In genomic region chr6:128837454-128838341, GRCm38 (mm10) we compare ENCODE assay signal across 8 mouse cellular contexts. TPM values are rescaled to one million over a fixed set of nuclear protein-coding genes. Genes with fewer than 3 reads are reported as not detected.
DNase-seq lines count a peak whose midpoint lies in the region; ATAC-seq and TF ChIP-seq lines count a peak whose summit lies in the region.

No protein-coding gene starts in this region.

- H3K4me2 ChIP-seq in lung, postnatal 0 days (replicated peaks; ENCODE audit: low read depth, low read length): peak overlapping the region; percentile 74
- H3K4me2 ChIP-seq in forebrain, embryonic 12.5 days: peak overlapping the region; percentile 63
- peak overlapping the region; percentile 58 for H3K4me2 ChIP-seq in neural tube, embryonic 13.5 days

- TF ChIP-seq POLR2A in brain, embryonic 14.5 days (IDR thresholded peaks at IDR 0.05; ENCODE audit: borderline replicate concordance, extremely low read depth, insufficient read depth, insufficient read length, poor library complexity, severe bottlenecking): no peak

- no peaks in the 10 kb centered on the region for H3K9me3 ChIP-seq in lung, postnatal 0 days (ENCODE audit: low read length)
- H3K9me3 ChIP-seq in forebrain, embryonic 12.5 days: no peaks in the 10 kb centered on the region
- H3K9me3 ChIP-seq in neural tube, embryonic 13.5 days: no peaks in the 10 kb centered on the region

- WGBS in lung, postnatal 0 days: 4% methylated on average over 14 of the region's 14 CpGs
- 2% methylated on average over 14 of the region's 14 CpGs for WGBS in forebrain, embryonic 12.5 days
- 1% methylated on average over 14 of the region's 14 CpGs for WGBS in neural tube, embryonic 13.5 days

- peaks cover 7% of the 10 kb centered on the region; the same call in 1 of the 2 replicates for H3K4me1 ChIP-seq in lung, postnatal 0 days (ENCODE audit: insufficient read depth, low read depth, low read length)
- peaks cover 18% of the 10 kb centered on the region for H3K4me1 ChIP-seq in forebrain, embryonic 12.5 days
- peaks cover 16% of the 10 kb centered on the region for H3K4me1 ChIP-seq in neural tube, embryonic 13.5 days (replicated peaks)

- no peak for TF ChIP-seq EP300 in lung, postnatal 0 days (IDR thresholded peaks at IDR 0.05)

- no peak for DNase-seq in lung, postnatal 0 days (ENCODE audit: low spot score)
- DNase-seq in lung, postnatal 36 days: no peak
- peak; percentile 74 for DNase-seq in brain, embryonic 14.5 days (ENCODE audit: low read depth)
- peak; percentile 26 to 55 for DNase-seq in kidney, postnatal 4 days
- DNase-seq in urinary bladder, postnatal 10 days (ENCODE audit: low spot score): no peak
- DNase-seq in urinary bladder, adult 18-20 months (ENCODE audit: low spot score in 2 of 2): no peak

- H3K9ac ChIP-seq in lung, postnatal 0 days (replicated peaks; ENCODE audit: low read depth): peak overlapping the region; percentile 95; the same call in 1 of the 2 replicates
- peak overlapping the region; percentile 48 for H3K9ac ChIP-seq in forebrain, embryonic 12.5 days
- peak overlapping the region; percentile 70 for H3K9ac ChIP-seq in neural tube, embryonic 13.5 days

- H3K27ac ChIP-seq in lung, postnatal 0 days (ENCODE audit: low read length): peak overlapping the region; percentile 99
- H3K27ac ChIP-seq in forebrain, embryonic 12.5 days: peak overlapping the region; percentile 83
- peak overlapping the region; percentile 84 for H3K27ac ChIP-seq in neural tube, embryonic 13.5 days (replicated peaks)

- ATAC-seq in lung, postnatal 0 days: no peak
- ATAC-seq in forebrain, embryonic 12.5 days (ENCODE audit: low FRiP score): peak; percentile 37
- ATAC-seq in neural tube, embryonic 13.5 days (ENCODE audit: low read depth): peak; percentile 48

- no peaks in the 10 kb centered on the region for H3K27me3 ChIP-seq in lung, postnatal 0 days (replicated peaks; ENCODE audit: insufficient read depth, low read length)
- no peaks in the 10 kb centered on the region for H3K27me3 ChIP-seq in forebrain, embryonic 12.5 days
- H3K27me3 ChIP-seq in neural tube, embryonic 13.5 days: no peaks in the 10 kb centered on the region

- H3K36me3 ChIP-seq in lung, postnatal 0 days (ENCODE audit: insufficient read depth, low read length): no peaks in the 10 kb centered on the region
- no peaks in the 10 kb centered on the region for H3K36me3 ChIP-seq in forebrain, embryonic 12.5 days (replicated peaks)
- H3K36me3 ChIP-seq in neural tube, embryonic 13.5 days: no peaks in the 10 kb centered on the region

- no peak for TF ChIP-seq CTCF in lung, postnatal 0 days (IDR thresholded peaks at IDR 0.05)
- no peak for TF ChIP-seq CTCF in brain, embryonic 14.5 days (IDR thresholded peaks at IDR 0.05; ENCODE audit: borderline replicate concordance, extremely low read depth, insufficient read depth, insufficient read length)

- H3K4me3 ChIP-seq in lung, postnatal 0 days (ENCODE audit: low read depth, low read length): peak overlapping the region; percentile 81
- H3K4me3 ChIP-seq in forebrain, embryonic 12.5 days (replicated peaks): peak overlapping the region; percentile 74
- H3K4me3 ChIP-seq in neural tube, embryonic 13.5 days: peak overlapping the region; percentile 78

RNA-seq across cellular contexts. Expression of gene Klrb1b, which starts 11.6 kb away (rescaled TPM):
- 0.26 and 0.35 TPM in 2 replicates for polyA plus RNA-seq in lung, postnatal 0 days (2015; fragmentation: Nextera tagmentation; extraction: Ambion mirVana)
- polyA plus RNA-seq in brain, embryonic 14.5 days (2012; rRNA removed): 0.05 TPM in 1 of 2 replicates, not detected in the other
- not detected in 2 replicates for polyA plus RNA-seq in forebrain, embryonic 12.5 days (2016; fragmentation: Nextera tagmentation; extraction: Ambion mirVana)
- not detected in 2 replicates for polyA plus RNA-seq in neural tube, embryonic 13.5 days (2015; fragmentation: Nextera tagmentation; extraction: Ambion mirVana)

RNA-seq across cellular contexts. Expression of gene Gm44511, which starts 11.6 kb away (rescaled TPM):
- 0.26 TPM in 1 of 2 replicates, not detected in the other for polyA plus RNA-seq in lung, postnatal 0 days (2015; fragmentation: Nextera tagmentation; extraction: Ambion mirVana)
- polyA plus RNA-seq in brain, embryonic 14.5 days (2012; rRNA removed): not detected in 2 replicates
- not detected in 2 replicates for polyA plus RNA-seq in forebrain, embryonic 12.5 days (2016; fragmentation: Nextera tagmentation; extraction: Ambion mirVana)
- not detected in 2 replicates for polyA plus RNA-seq in neural tube, embryonic 13.5 days (2015; fragmentation: Nextera tagmentation; extraction: Ambion mirVana)

RNA-seq across cellular contexts. Expression of gene Klrb1c, which starts 48.7 kb away (rescaled TPM):
- 0.41 and 0.50 TPM in 2 replicates for polyA plus RNA-seq in lung, postnatal 0 days (2015; fragmentation: Nextera tagmentation; extraction: Ambion mirVana)
- 0.05 and 0.07 TPM in 2 replicates for polyA plus RNA-seq in brain, embryonic 14.5 days (2012; rRNA removed)
- 0.08 TPM in 1 of 2 replicates, not detected in the other for polyA plus RNA-seq in forebrain, embryonic 12.5 days (2016; fragmentation: Nextera tagmentation; extraction: Ambion mirVana)
- 0.10 TPM in 1 of 2 replicates, not detected in the other for polyA plus RNA-seq in neural tube, embryonic 13.5 days (2015; fragmentation: Nextera tagmentation; extraction: Ambion mirVana)

RNA-seq across cellular contexts. Expression of gene Clec2i, which starts 49.7 kb away (rescaled TPM):
- 0.11 and 0.14 TPM in 2 replicates for polyA plus RNA-seq in lung, postnatal 0 days (2015; fragmentation: Nextera tagmentation; extraction: Ambion mirVana)
- not detected in 2 replicates for polyA plus RNA-seq in brain, embryonic 14.5 days (2012; rRNA removed)
- 0.10 TPM in 1 of 2 replicates, not detected in the other for polyA plus RNA-seq in forebrain, embryonic 12.5 days (2016; fragmentation: Nextera tagmentation; extraction: Ambion mirVana)
- polyA plus RNA-seq in neural tube, embryonic 13.5 days (2015; fragmentation: Nextera tagmentation; extraction: Ambion mirVana): not detected in 2 replicates

RNA-seq across cellular contexts. Expression of gene BC035044, which starts 53.2 kb away (rescaled TPM):
- polyA plus RNA-seq in lung, postnatal 0 days (2015; fragmentation: Nextera tagmentation; extraction: Ambion mirVana): 0.58 and 1.2 TPM in 2 replicates
- polyA plus RNA-seq in brain, embryonic 14.5 days (2012; rRNA removed): 0.30 and 0.49 TPM in 2 replicates
- 0.17 and 0.43 TPM in 2 replicates for polyA plus RNA-seq in forebrain, embryonic 12.5 days (2016; fragmentation: Nextera tagmentation; extraction: Ambion mirVana)
- 0.62 and 0.68 TPM in 2 replicates for polyA plus RNA-seq in neural tube, embryonic 13.5 days (2015; fragmentation: Nextera tagmentation; extraction: Ambion mirVana)

Comparison
In these comparisons a context has a peak if more than half of its experiments do, and no peak if none do; other contexts are left out.
1. DNase-seq: peak in brain, embryonic 14.5 days (single experiment) and kidney, postnatal 4 days (2 of 2); none in lung, postnatal 0 days (single experiment), lung, postnatal 36 days (single experiment), urinary bladder, postnatal 10 days (single experiment) and urinary bladder, adult 18-20 months (0 of 2).
2. Peak in every context shown above with its lines, with median percentiles within 50 percentile points of each other: H3K27ac ChIP-seq, H3K4me2 ChIP-seq, H3K4me3 ChIP-seq and H3K9ac ChIP-seq.